Mouse (Mus musculus) small intestine, adult 2 months (tissue): Measurements from ENCODE around the gene Ulbp1.

Experiments used
- CTCF ChIP-seq: fragments of 200-500 bp; IDR thresholded peaks from 2 replicates; pipeline ENCODE4 v1.5.1; 2012; ENCODE audit warnings: low read depth, mild to moderate bottlenecking, control low read depth, inconsistent platforms, low read length, moderate library complexity, mixed read lengths; ENCODE audit not compliant: insufficient replicate concordance, insufficient read length; ENCODE audit errors: extremely low read depth
- POLR2A ChIP-seq: fragments of 200-500 bp; IDR thresholded peaks from 2 replicates; pipeline ENCODE4 v1.6.1; 2012; ENCODE audit warnings: low read depth, mild to moderate bottlenecking, control low read depth, inconsistent platforms, low read length, moderate library complexity

- TF ChIP-seq POLR2A = no peak
- no peak for TF ChIP-seq CTCF
Measured at GRCm38 (mm10) chr10:7471664-7472063, 1.8 kb downstream of the Ulbp1 start.
